Mouse (Mus musculus): ENCODE measurements around the gene Gm4847.

GRCm38 (mm10) chr1:166647593-166647992 is at the start of gene Gm4847:
- TF ChIP-seq CTCF (IDR thresholded peaks at IDR 0.05; ENCODE audit: low read depth, low read length) (no peak), POLR2A (IDR thresholded peaks at IDR 0.05; ENCODE audit: borderline replicate concordance, low read depth, low read length) (no peak)

All from bone marrow macrophage, adult 2 months (primary cell).